Mouse (Mus musculus) adrenal gland, adult (tissue): ENCODE data around the gene Psg23.
"Not testable (repeated sequence)": the region's sequence is repeated elsewhere in the genome, so short reads cannot be mapped to it uniquely, and the experiment has no call there.

Source experiments
- DNase-seq, 2 experiments: peaks; one replicate each; pipeline ENCODE4 v3.0.0; 2022 to 2023; ENCODE audit warnings: low spot score in 1 of 2; ENCODE audit not compliant: inconsistent age in 2 of 2

Gene Psg23

DNA sequence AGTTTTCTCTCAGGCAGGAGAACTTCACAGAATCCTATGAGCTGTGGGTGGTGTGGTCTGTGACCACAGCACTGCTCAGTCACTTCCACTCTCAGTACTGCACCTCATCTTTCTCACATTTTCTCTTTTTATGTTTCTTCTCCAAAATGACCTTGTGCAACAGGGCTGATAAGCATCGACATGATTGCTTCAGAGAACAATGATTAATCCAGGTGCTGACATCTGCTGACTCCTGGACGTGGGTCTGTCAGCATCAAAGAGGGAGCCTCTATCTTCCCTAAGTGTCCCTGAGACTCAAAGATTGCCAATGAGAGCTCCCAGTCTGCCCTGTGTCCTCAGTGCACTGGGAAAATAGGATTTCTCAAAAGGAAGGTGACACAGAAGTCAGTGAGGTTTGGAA is at the start of gene Psg23:
Gene Psg23 (minus strand): TSS at position 101 of the 400 bp plus-strand sequence.
- DNase-seq = not testable (repeated sequence)

DNA sequence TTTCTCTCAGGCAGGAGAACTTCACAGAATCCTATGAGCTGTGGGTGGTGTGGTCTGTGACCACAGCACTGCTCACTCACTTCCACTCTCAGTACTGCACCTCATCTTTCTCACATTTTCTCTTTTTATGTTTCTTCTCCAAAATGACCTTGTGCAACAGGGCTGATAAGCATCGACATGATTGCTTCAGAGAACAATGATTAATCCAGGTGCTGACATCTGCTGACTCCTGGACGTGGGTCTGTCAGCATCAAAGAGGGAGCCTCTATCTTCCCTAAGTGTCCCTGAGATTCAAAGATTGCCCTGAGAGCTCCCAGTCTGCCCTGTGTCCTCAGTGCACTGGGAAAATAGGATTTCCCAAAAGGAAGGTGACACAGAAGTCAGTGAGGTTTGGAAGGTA is 40.3 kb upstream of the Psg23 start, which contains the start of gene Psg21:
Gene Psg21 (minus strand): TSS at position 101 of the 400 bp plus-strand sequence.
- not testable (repeated sequence) for DNase-seq

DNA sequence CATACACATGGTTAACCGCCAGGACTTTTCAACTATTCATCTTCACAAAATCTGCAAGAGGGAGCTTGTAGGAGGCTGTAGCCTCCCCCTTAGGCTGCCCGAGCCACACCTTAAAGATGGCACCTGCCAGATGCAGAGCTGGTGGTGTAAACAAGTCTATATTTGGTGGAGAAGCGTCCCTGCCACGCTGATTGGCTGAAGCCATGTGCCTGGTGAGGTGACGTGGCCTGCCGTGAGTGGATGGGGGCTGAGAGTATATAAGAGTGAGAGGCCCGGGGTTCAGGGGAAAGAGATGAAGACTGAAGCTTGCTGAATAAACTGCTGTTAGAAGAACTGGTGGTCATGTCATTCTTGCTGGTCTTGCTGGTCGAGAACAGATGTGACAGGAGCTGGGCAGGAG is 10.6 kb upstream of the Psg23 start:
- not testable (repeated sequence) for DNase-seq

DNA sequence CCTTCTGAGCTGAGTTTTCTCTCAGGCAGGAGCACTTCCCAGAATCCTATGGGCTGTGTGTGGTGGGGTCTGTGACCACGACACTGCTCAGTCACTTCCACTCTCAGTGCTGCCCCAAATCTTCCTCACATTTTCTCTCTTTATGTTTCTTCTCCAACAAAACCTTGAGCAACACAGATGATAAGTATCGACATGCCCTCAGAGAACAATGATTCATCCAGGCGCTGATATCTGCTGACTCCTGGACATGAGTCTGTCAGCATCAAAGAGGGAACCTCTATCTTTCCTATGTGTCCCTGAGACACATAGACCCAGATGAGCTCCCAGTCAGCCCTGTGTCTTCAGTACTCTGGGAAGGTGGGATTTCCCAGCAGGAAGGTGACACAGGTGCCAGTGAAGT is 49.1 kb downstream of the Psg23 start, which contains the start of gene Psg27:
Gene Psg27 (minus strand): TSS at position 101 of the 400 bp plus-strand sequence.
- no peak for DNase-seq

GRCm38 (mm10) chr7:18559850-18560249 is 56.5 kb downstream of the Psg23 start:
- DNase-seq = no peak
